Mouse (Mus musculus) neural tube, embryonic 14.5 days (tissue): ENCODE measurements around the gene Dpp3. TPM values are rescaled to one million over a fixed set of nuclear protein-coding genes. Genes with fewer than 3 reads are reported as not detected.

Experiments used
- ATAC-seq: fragments of 200-750 bp; cut with Nextera tagmentation; 2 replicates; pipeline ENCODE4 v1.8.0; 2017; ENCODE audit warnings: low read depth, mild to moderate bottlenecking, moderate TSS enrichment, moderate library complexity
- H3K27ac ChIP-seq: fragments of 300-500 bp; sonication (generic); 2 replicates; pipeline ENCODE4 v1.5.1; 2014; ENCODE audit warnings: low read depth, mild to moderate bottlenecking, control low read depth, low read length, moderate library complexity, mixed read lengths
- H3K27me3 ChIP-seq: fragments of 300-500 bp; sonication (generic); 2 replicates; pipeline ENCODE4 v1.6.1; 2014; ENCODE audit warnings: low read length; ENCODE audit not compliant: control insufficient read depth, insufficient read depth
- H3K36me3 ChIP-seq: fragments of 300-500 bp; sonication (generic); 2 replicates; pipeline ENCODE4 v1.6.1; 2014; ENCODE audit warnings: low read length, mixed read lengths; ENCODE audit not compliant: control insufficient read depth, insufficient read depth
- H3K4me1 ChIP-seq: fragments of 300-500 bp; sonication (generic); 2 replicates; pipeline ENCODE4 v1.6.1; 2014; ENCODE audit warnings: low read length; ENCODE audit not compliant: control insufficient read depth, insufficient read depth
- H3K4me2 ChIP-seq: fragments of 300-500 bp; sonication (generic); 2 replicates; pipeline ENCODE4 v1.6.1; 2014; ENCODE audit warnings: mild to moderate bottlenecking, low read depth, low read length, control low read depth
- H3K4me3 ChIP-seq: fragments of 300-500 bp; sonication (generic); 2 replicates; pipeline ENCODE4 v1.5.1; 2014; ENCODE audit warnings: low read depth, low read length, control low read depth, mixed read lengths
- H3K9ac ChIP-seq: fragments of 300-500 bp; sonication (generic); replicated peaks from 2 replicates; pipeline ENCODE4 v1.6.1; 2014; ENCODE audit warnings: low read depth, mild to moderate bottlenecking, control low read depth, low read length, mixed read lengths
- H3K9me3 ChIP-seq: fragments of 300-500 bp; sonication (generic); 2 replicates; pipeline ENCODE4 v1.6.1; 2016; ENCODE audit warnings: low read length; ENCODE audit not compliant: control insufficient read depth
- WGBS: fragments of 180-500 bp; shearing (Covaris S2); extraction: QIAGEN DNeasy Blood & Tissue Kit; methylation state at CpG from one replicate; pipeline ENCODE4 v1.1.7; 2014; 5-methylcytosine and 5-hydroxymethylcytosine counted together
- polyA plus RNA-seq: library from polyadenylated mRNA; unstranded; fragments of >200 nt; fragmentation: Nextera tagmentation; extraction: Ambion mirVana; gene quantifications from 2 replicates; pipeline ENCODE4 v1.2.1, GENCODE M21; 2014

The Dpp3 gene
- polyA plus RNA-seq, 1 experiment from 2014 or later: 75.9 TPM

- peaks cover under 1% of the 10 kb centered on the region; the same call in 1 of the 2 replicates for H3K4me1 ChIP-seq
- H3K9ac ChIP-seq: no peak overlapping the region
- H3K36me3 ChIP-seq: 0 out of 2 replicates have a peak, but pooled peaks cover 6% of the 10 kb centered on the region
- no peak overlapping the region for H3K27ac ChIP-seq
- WGBS: 81% methylated on average over 2 of the region's 2 CpGs
- no peak for ATAC-seq
- H3K9me3 ChIP-seq: no peaks in the 10 kb centered on the region
- no peak overlapping the region for H3K4me3 ChIP-seq
- no peak overlapping the region for H3K4me2 ChIP-seq
- no peaks in the 10 kb centered on the region for H3K27me3 ChIP-seq
Observed at GRCm38 (mm10) chr19:4936896-4937295, 8.8 kb upstream of the Dpp3 start.

GRCm38 (mm10) chr19:4928781-4929180 is 694 bp upstream of the Dpp3 start:
- Histone ChIP-seq H3K9me3 (no peaks in the 10 kb centered on the region), H3K4me1 (peaks cover 13% of the 10 kb centered on the region), H3K36me3 (0 out of 2 replicates have a peak, but pooled peaks cover 9% of the 10 kb centered on the region), H3K4me2 (peak overlapping the region; percentile 68), H3K27ac (no peak overlapping the region), H3K27me3 (no peaks in the 10 kb centered on the region), H3K4me3 (no peak overlapping the region), H3K9ac (no peak overlapping the region)
- peak; percentile 16; the same call in 1 of the 2 replicates for ATAC-seq
- 53% methylated on average over 5 of the region's 5 CpGs for whole genome bisulfite sequencing

- 96% methylated on average over 11 of the region's 11 CpGs for WGBS
- Histone ChIP-seq H3K27ac (no peak overlapping the region), H3K9me3 (no peaks in the 10 kb centered on the region), H3K4me2 (no peak overlapping the region), H3K27me3 (no peaks in the 10 kb centered on the region), H3K9ac (no peak overlapping the region), H3K36me3 (peaks cover 38% of the 10 kb centered on the region; the same call in 1 of the 2 replicates), H3K4me1 (peaks cover 13% of the 10 kb centered on the region), H3K4me3 (no peak overlapping the region)
- no peak for ATAC-seq
Observed at GRCm38 (mm10) chr19:4925121-4925860, 2.8 kb downstream of the Dpp3 start.

- no peak overlapping the region for H3K4me2 ChIP-seq
- no peak overlapping the region for H3K27ac ChIP-seq
- H3K4me3 ChIP-seq: no peak overlapping the region
- WGBS: 84% methylated on average over 6 of the region's 6 CpGs
- peaks cover 82% of the 10 kb centered on the region for H3K36me3 ChIP-seq
- no peak overlapping the region for H3K9ac ChIP-seq
- no peaks in the 10 kb centered on the region for H3K9me3 ChIP-seq
- no peak for ATAC-seq
- no peaks in the 10 kb centered on the region for H3K27me3 ChIP-seq
- no peaks in the 10 kb centered on the region for H3K4me1 ChIP-seq
Observed at GRCm38 (mm10) chr19:4919652-4920051, 8.4 kb downstream of the Dpp3 start.

DNA sequence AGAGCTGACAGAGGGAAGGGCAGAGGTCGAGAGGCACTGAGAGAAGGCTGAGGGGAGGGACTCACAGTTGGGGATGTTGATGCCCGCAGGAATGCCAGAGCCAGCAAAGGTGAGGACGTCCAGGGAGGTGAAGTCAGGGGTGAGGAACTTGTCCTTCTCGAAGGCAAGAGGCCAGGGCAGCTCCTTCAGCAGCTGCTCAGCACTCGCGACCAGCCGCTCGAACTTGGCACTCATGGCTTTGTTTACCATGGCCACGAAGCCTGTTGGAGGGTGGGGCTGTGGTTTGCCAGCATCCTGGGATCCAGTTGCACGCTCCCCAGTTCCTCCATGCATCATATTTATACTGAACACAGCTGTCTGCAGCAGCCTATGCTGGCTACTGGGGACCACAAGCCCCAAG is 11.3 kb downstream of the Dpp3 start:
- ATAC-seq: no peak
- Histone ChIP-seq H3K27me3 (no peaks in the 10 kb centered on the region), H3K27ac (no peak overlapping the region), H3K9me3 (no peaks in the 10 kb centered on the region), H3K4me1 (no peaks in the 10 kb centered on the region), H3K4me2 (no peak overlapping the region), H3K4me3 (no peak overlapping the region), H3K9ac (no peak overlapping the region), H3K36me3 (peaks cover 92% of the 10 kb centered on the region)
- WGBS: 93% methylated on average over 10 of the region's 10 CpGs

DNA sequence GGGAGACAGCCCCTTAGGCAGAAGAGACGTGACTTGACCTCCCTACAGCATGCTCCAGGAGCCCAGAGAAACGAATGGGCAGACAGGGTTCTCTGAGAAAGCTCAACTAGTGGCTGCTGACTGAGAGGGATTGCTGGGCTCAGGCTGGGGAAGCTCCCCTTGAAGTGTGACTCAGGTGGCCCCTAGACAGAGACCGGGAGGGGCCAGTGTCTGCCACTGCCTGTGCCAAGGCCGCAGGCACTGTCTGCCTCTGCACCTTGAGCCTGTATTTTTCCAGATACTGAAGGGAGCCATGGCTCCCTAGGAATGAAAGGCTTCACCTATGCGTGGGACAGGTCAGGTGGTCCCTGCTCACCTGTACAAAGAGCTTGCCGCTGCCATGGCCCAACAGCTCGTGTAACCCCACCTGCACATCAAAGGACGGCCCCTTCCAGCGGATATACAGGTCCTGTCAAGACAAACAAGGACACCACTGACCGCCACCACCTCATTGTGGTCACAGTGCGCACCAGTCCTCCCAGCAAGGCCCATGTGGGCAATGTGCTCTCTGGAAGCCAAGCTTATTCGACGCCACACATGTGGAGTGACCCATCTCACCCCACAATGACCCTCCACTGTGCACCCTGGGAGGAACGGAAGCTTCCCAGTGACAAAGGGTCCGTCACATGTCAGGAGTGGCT is 12.0 kb downstream of the Dpp3 start:
- H3K9me3 ChIP-seq: no peaks in the 10 kb centered on the region
- peaks cover 88% of the 10 kb centered on the region for H3K36me3 ChIP-seq
- no peak for ATAC-seq
- no peaks in the 10 kb centered on the region for H3K4me1 ChIP-seq
- no peaks in the 10 kb centered on the region for H3K27me3 ChIP-seq
- H3K4me2 ChIP-seq: no peak overlapping the region
- no peak overlapping the region for H3K9ac ChIP-seq
- 91% methylated on average over 15 of the region's 15 CpGs for WGBS
- H3K27ac ChIP-seq: no peak overlapping the region
- H3K4me3 ChIP-seq: no peak overlapping the region

DNA sequence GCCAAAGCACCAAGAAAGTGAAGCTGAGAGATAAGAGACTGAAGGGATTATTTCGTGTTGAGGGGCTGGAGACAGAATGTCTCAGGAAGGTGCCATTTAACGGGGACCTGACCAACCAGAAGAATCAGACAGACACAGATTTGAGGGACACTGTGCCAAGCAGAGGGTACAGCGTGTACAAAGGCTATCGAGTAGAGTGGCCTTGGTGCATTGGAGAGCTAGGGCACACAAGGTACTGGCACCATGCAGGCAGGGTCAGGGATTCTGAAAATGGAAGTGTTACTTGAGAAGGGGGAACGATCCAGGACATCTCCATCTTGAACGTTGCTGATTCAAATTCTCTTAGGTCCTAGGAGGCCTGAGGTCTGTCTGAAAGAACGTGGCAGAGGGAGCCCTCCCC is 18.7 kb downstream of the Dpp3 start:
- H3K36me3 ChIP-seq: peaks cover 40% of the 10 kb centered on the region
- no peaks in the 10 kb centered on the region for H3K27me3 ChIP-seq
- H3K4me2 ChIP-seq: no peak overlapping the region
- no peak overlapping the region for H3K27ac ChIP-seq
- no peaks in the 10 kb centered on the region for H3K9me3 ChIP-seq
- 94% methylated on average over 7 of the region's 7 CpGs for WGBS
- no peak overlapping the region for H3K9ac ChIP-seq
- ATAC-seq: no peak
- H3K4me1 ChIP-seq: peaks cover 6% of the 10 kb centered on the region; the same call in 1 of the 2 replicates
- H3K4me3 ChIP-seq: no peak overlapping the region

- H3K27me3 ChIP-seq: no peaks in the 10 kb centered on the region
- peaks cover 28% of the 10 kb centered on the region for H3K36me3 ChIP-seq
- WGBS: 85% methylated on average over 4 of the region's 4 CpGs
- H3K4me3 ChIP-seq: no peak overlapping the region
- no peak overlapping the region for H3K9ac ChIP-seq
- H3K4me1 ChIP-seq: peaks cover 6% of the 10 kb centered on the region; the same call in 1 of the 2 replicates
- no peak overlapping the region for H3K4me2 ChIP-seq
- H3K9me3 ChIP-seq: no peaks in the 10 kb centered on the region
- no peak for ATAC-seq
- no peak overlapping the region for H3K27ac ChIP-seq
Observed at GRCm38 (mm10) chr19:4908107-4908506, 20.0 kb downstream of the Dpp3 start.
